Mouse (Mus musculus) liver, embryonic 14.5 days (tissue): ENCODE results near the gene Rad23a.

Source experiments
- CTCF ChIP-seq: IDR thresholded peaks from 2 replicates; pipeline ENCODE4 v1.5.1; 2016; ENCODE audit warnings: antibody characterized with exemption, low read depth, control low read depth
- EP300 ChIP-seq: IDR thresholded peaks from 2 replicates; pipeline ENCODE4 v1.6.1; 2016; ENCODE audit warnings: antibody characterized with exemption, low read depth

DNA sequence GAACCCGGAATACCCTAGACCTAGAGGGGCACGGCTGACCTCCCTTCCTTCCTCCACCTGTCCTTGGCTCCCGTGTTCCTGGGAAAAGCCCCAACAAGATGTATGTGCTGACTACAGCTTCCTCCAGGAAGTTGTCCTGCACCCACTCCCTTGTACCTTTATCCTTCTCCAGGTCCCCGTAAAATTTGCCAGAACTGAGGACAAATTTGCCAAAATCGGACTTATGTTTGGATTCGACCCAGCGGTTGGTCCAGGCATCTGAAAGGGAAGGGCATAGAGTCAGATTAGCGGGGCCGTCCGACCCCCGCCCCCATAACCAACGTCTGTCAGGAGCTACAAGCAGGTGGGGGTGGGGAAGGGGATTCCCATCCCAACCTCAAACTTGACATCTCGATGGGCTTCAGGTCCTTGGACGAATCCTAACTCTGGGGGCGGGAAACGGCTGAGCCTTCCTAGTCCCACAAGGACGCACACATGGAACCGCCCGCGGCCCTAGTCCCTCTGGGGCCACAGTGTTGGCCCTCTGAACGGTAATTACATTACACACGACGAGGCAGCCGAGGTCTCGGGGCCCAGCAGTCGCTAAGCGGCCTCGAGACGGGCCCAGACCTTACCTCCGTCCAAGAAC, 5.7 kb upstream of the Rad23a start:
- TF ChIP-seq EP300 (no peak), CTCF (no peak)
